In genomic region chr1:139092722-139093121, GRCm38 (mm10) we compare ENCODE assay signal across 25 mouse cellular contexts.
DNase-seq lines count a peak whose midpoint lies in the region; ATAC-seq and TF ChIP-seq lines count a peak whose summit lies in the region.
"Had no signal": no experiment of that assay in that cellular context is flagged by ENCODE, and none has a peak within 500 bp of the region (broad histone marks: within the 10 kb centered on the region; RNA-seq: fewer than 3 reads in every experiment).

No protein-coding gene starts in this region.

- H3K36me3 ChIP-seq in kidney, adult 2 months (ENCODE audit: control insufficient read depth, insufficient read depth, low read length): no peaks in the 10 kb centered on the region; the same call in 1 of the 2 replicates
- no peaks in the 10 kb centered on the region for H3K36me3 ChIP-seq in midbrain, embryonic 13.5 days
- H3K36me3 ChIP-seq in midbrain, postnatal 0 days (ENCODE audit: insufficient read depth, low read length): no peaks in the 10 kb centered on the region; the same call in 1 of the 2 replicates
- H3K36me3 ChIP-seq: embryonic facial prominence, embryonic 13.5 days; hindbrain, embryonic 10.5 days; midbrain, embryonic 12.5 days; stomach, embryonic 15.5 days had no signal

- H3K4me3 ChIP-seq in kidney, adult 2 months (ENCODE audit: insufficient read depth, low read depth, low read length): no peak overlapping the region
- no peak overlapping the region for H3K4me3 ChIP-seq in midbrain, embryonic 13.5 days (replicated peaks)
- H3K4me3 ChIP-seq in midbrain, postnatal 0 days (ENCODE audit: low read depth, low read length): no peak overlapping the region
- H3K4me3 ChIP-seq: embryonic facial prominence, embryonic 13.5 days; erythroblast, embryonic 14.5 days; hindbrain, embryonic 10.5 days; limb, embryonic 15.5 days; midbrain, embryonic 12.5 days; stomach, embryonic 15.5 days had no signal

- no peak overlapping the region for H3K27ac ChIP-seq in kidney, adult 2 months (ENCODE audit: insufficient read depth, low read depth, low read length)
- H3K27ac ChIP-seq in midbrain, embryonic 13.5 days: peak overlapping the region; percentile 35; the same call in 1 of the 2 replicates
- no peak overlapping the region for H3K27ac ChIP-seq in midbrain, postnatal 0 days (ENCODE audit: low read depth, low read length)
- H3K27ac ChIP-seq: embryonic facial prominence, embryonic 13.5 days; hindbrain, embryonic 10.5 days; hindbrain, postnatal 0 days; limb, embryonic 15.5 days; liver, embryonic 14.5 days; stomach, embryonic 15.5 days had no signal

- no peaks in the 10 kb centered on the region for H3K9me3 ChIP-seq in midbrain, embryonic 13.5 days
- no peaks in the 10 kb centered on the region for H3K9me3 ChIP-seq in midbrain, postnatal 0 days (ENCODE audit: low read length)
- H3K9me3 ChIP-seq: embryonic facial prominence, embryonic 13.5 days; hindbrain, embryonic 10.5 days; limb, embryonic 15.5 days; midbrain, embryonic 12.5 days; stomach, embryonic 15.5 days had no signal

- ATAC-seq in midbrain, embryonic 13.5 days: no peak
- ATAC-seq in midbrain, postnatal 0 days (ENCODE audit: low FRiP score): no peak
- ATAC-seq: forebrain, embryonic 16.5 days; hindbrain, postnatal 0 days; intestine, postnatal 0 days had no signal

- TF ChIP-seq CTCF in kidney, adult 2 months (conservative IDR thresholded peaks at IDR 0.05; ENCODE audit: insufficient read depth, insufficient read length, low read depth, low read length): no peak
- no peak for TF ChIP-seq CTCF in midbrain, postnatal 0 days (IDR thresholded peaks at IDR 0.05)

- H3K4me2 ChIP-seq in midbrain, embryonic 13.5 days (replicated peaks): no peak overlapping the region
- H3K4me2 ChIP-seq in midbrain, postnatal 0 days (ENCODE audit: low read depth, low read length, poor library complexity, severe bottlenecking): no peak overlapping the region
- H3K4me2 ChIP-seq: embryonic facial prominence, embryonic 13.5 days; heart, embryonic 11.5 days; limb, embryonic 15.5 days; midbrain, embryonic 12.5 days; stomach, embryonic 15.5 days had no signal

- no peaks in the 10 kb centered on the region for H3K27me3 ChIP-seq in kidney, adult 2 months (replicated peaks; ENCODE audit: control insufficient read depth, insufficient read depth, low read length)
- H3K27me3 ChIP-seq in midbrain, embryonic 13.5 days: no peaks in the 10 kb centered on the region
- H3K27me3 ChIP-seq in midbrain, postnatal 0 days (ENCODE audit: insufficient read depth, low read length): no peaks in the 10 kb centered on the region
- H3K27me3 ChIP-seq: embryonic facial prominence, embryonic 13.5 days; limb, embryonic 15.5 days; midbrain, embryonic 12.5 days; stomach, embryonic 15.5 days had no signal

- H3K4me1 ChIP-seq in kidney, adult 2 months (ENCODE audit: control insufficient read depth, insufficient read depth, low read length): no peaks in the 10 kb centered on the region
- no peaks in the 10 kb centered on the region; the same call in 1 of the 2 replicates for H3K4me1 ChIP-seq in midbrain, embryonic 13.5 days (replicated peaks)
- no peaks in the 10 kb centered on the region for H3K4me1 ChIP-seq in midbrain, postnatal 0 days (ENCODE audit: insufficient read depth, low read length)
- H3K4me1 ChIP-seq: embryonic facial prominence, embryonic 13.5 days; hindbrain, embryonic 10.5 days; stomach, embryonic 15.5 days had no signal

- peak; percentile 26 for DNase-seq in kidney, adult 2 months
- no peak for DNase-seq in kidney, postnatal 10 days
- DNase-seq in midbrain, postnatal 0 days (ENCODE audit: low spot score): no peak
- peak; percentile 82 for DNase-seq in hindlimb bud, embryonic 11.5 days (ENCODE audit: extremely low spot score, low read depth, low spot score)
- no peak for DNase-seq in adrenal gland, postnatal 4 days (ENCODE audit: low spot score in 2 of 2)
- DNase-seq in testis, postnatal 10 days (ENCODE audit: low spot score): no peak
- DNase-seq: adrenal gland, postnatal 36 days; cerebellum, adult 11 months; cerebellum, adult 9-11 months; gastrocnemius, postnatal 14 days; heart, adult 11 months; thymus, adult 18-20 months; thymus, postnatal 4 days had no signal

- no peak overlapping the region for H3K9ac ChIP-seq in midbrain, embryonic 13.5 days (replicated peaks)
- no peak overlapping the region for H3K9ac ChIP-seq in midbrain, postnatal 0 days (replicated peaks; ENCODE audit: low read length, poor library complexity, severe bottlenecking)
- H3K9ac ChIP-seq: embryonic facial prominence, embryonic 13.5 days; limb, embryonic 15.5 days; liver, embryonic 14.5 days; midbrain, embryonic 12.5 days; stomach, embryonic 15.5 days had no signal

- TF ChIP-seq POLR2A in kidney, adult 2 months (IDR thresholded peaks at IDR 0.05; ENCODE audit: low read depth, low read length): no peak

- 59% methylated on average over 4 of the region's 4 CpGs for WGBS in kidney, adult 2 months
- 81% methylated on average over 4 of the region's 4 CpGs for WGBS in midbrain, embryonic 13.5 days
- WGBS in midbrain, postnatal 0 days: 78% methylated on average over 4 of the region's 4 CpGs

Comparison
In these comparisons a context has a peak if more than half of its experiments do, and no peak if none do; other contexts are left out.
1. DNase-seq: peak in kidney, adult 2 months (single experiment) and hindlimb bud, embryonic 11.5 days (single experiment); none in kidney, postnatal 10 days (single experiment), midbrain, postnatal 0 days (single experiment), adrenal gland, postnatal 4 days (0 of 2) and testis, postnatal 10 days (single experiment).